Mouse (Mus musculus): ENCODE results near the gene Ppfibp2. TPM values are rescaled to one million over a fixed set of nuclear protein-coding genes. Genes with fewer than 3 reads are reported as not detected.

The Ppfibp2 gene
- polyA plus RNA-seq, 1 experiment from 2014 or later, result 15.9 TPM

GRCm38 (mm10) chr7:107644987-107645386, 50.0 kb downstream of the Ppfibp2 start:
- H3K4me2 ChIP-seq (replicated peaks), result no peak overlapping the region
- no peaks in the 10 kb centered on the region for H3K27me3 ChIP-seq
- no peak overlapping the region for H3K9ac ChIP-seq
- 92% methylated on average over 2 of the region's 2 CpGs for WGBS
- no peaks in the 10 kb centered on the region for H3K36me3 ChIP-seq
- no peak overlapping the region for H3K4me3 ChIP-seq
- H3K27ac ChIP-seq, result no peak overlapping the region
- H3K9me3 ChIP-seq, result peaks cover 3% of the 10 kb centered on the region; the same call in 1 of the 2 replicates
- H3K4me1 ChIP-seq, result peaks cover 13% of the 10 kb centered on the region; the same call in 1 of the 2 replicates
- no peak for ATAC-seq (ENCODE audit: insufficient number of reproducible peaks, insufficient read depth, low FRiP score, low TSS enrichment)

GRCm38 (mm10) chr7:107648937-107649688, 54.1 kb downstream of the Ppfibp2 start:
- no peak overlapping the region for H3K4me3 ChIP-seq
- H3K9me3 ChIP-seq, result peaks cover 3% of the 10 kb centered on the region; the same call in 1 of the 2 replicates
- H3K4me1 ChIP-seq, result peaks cover 23% of the 10 kb centered on the region; the same call in 1 of the 2 replicates
- H3K4me2 ChIP-seq (replicated peaks), result no peak overlapping the region
- H3K9ac ChIP-seq, result no peak overlapping the region
- 62% methylated on average over 12 of the region's 12 CpGs for WGBS
- no peaks in the 10 kb centered on the region for H3K27me3 ChIP-seq
- no peaks in the 10 kb centered on the region for H3K36me3 ChIP-seq
- peak overlapping the region; percentile 66 for H3K27ac ChIP-seq
- ATAC-seq (ENCODE audit: insufficient number of reproducible peaks, insufficient read depth, low FRiP score, low TSS enrichment), result peak; percentile 73; the same call in 1 of the 2 replicates

- H3K9ac ChIP-seq, result no peak overlapping the region
- no peak overlapping the region for H3K4me3 ChIP-seq
- H3K27me3 ChIP-seq, result no peaks in the 10 kb centered on the region
- no peak overlapping the region for H3K4me2 ChIP-seq (replicated peaks)
- no peaks in the 10 kb centered on the region for H3K36me3 ChIP-seq
- H3K9me3 ChIP-seq, result peaks cover 1% of the 10 kb centered on the region; the same call in 1 of the 2 replicates
- WGBS, result 82% methylated on average over 7 of the region's 7 CpGs
- H3K4me1 ChIP-seq, result peaks cover 23% of the 10 kb centered on the region; the same call in 1 of the 2 replicates
- ATAC-seq (ENCODE audit: insufficient number of reproducible peaks, insufficient read depth, low FRiP score, low TSS enrichment), result no peak
- no peak overlapping the region for H3K27ac ChIP-seq
Observed at GRCm38 (mm10) chr7:107649990-107650389, 55.0 kb downstream of the Ppfibp2 start.

GRCm38 (mm10) chr7:107651821-107652220, 56.8 kb downstream of the Ppfibp2 start:
- WGBS, result 43% methylated on average over 1 of the region's 1 CpGs
- Histone ChIP-seq H3K27me3 (no peaks in the 10 kb centered on the region), H3K36me3 (no peaks in the 10 kb centered on the region), H3K27ac (no peak overlapping the region), H3K9ac (no peak overlapping the region), H3K4me2 (replicated peaks) (no peak overlapping the region), H3K9me3 (no peaks in the 10 kb centered on the region), H3K4me3 (no peak overlapping the region), H3K4me1 (peaks cover 23% of the 10 kb centered on the region; the same call in 1 of the 2 replicates)
- no peak for ATAC-seq (ENCODE audit: insufficient number of reproducible peaks, insufficient read depth, low FRiP score, low TSS enrichment)

GRCm38 (mm10) chr7:107656451-107656850, 61.4 kb downstream of the Ppfibp2 start:
- no peak for ATAC-seq (ENCODE audit: insufficient number of reproducible peaks, insufficient read depth, low FRiP score, low TSS enrichment)
- Histone ChIP-seq H3K9ac (no peak overlapping the region), H3K4me3 (no peak overlapping the region), H3K4me2 (replicated peaks) (no peak overlapping the region), H3K27me3 (no peaks in the 10 kb centered on the region), H3K36me3 (no peaks in the 10 kb centered on the region), H3K9me3 (no peaks in the 10 kb centered on the region), H3K27ac (no peak overlapping the region), H3K4me1 (peaks cover 8% of the 10 kb centered on the region)
- WGBS, result 82% methylated on average over 6 of the region's 6 CpGs

GRCm38 (mm10) chr7:107659186-107659918, 64.3 kb downstream of the Ppfibp2 start:
- H3K27me3 ChIP-seq, result no peaks in the 10 kb centered on the region

GRCm38 (mm10) chr7:107661189-107661842, 66.3 kb downstream of the Ppfibp2 start:
- H3K27me3 ChIP-seq, result no peaks in the 10 kb centered on the region
- no peaks in the 10 kb centered on the region for H3K9me3 ChIP-seq
- no peak overlapping the region for H3K4me2 ChIP-seq (replicated peaks)
- 15% methylated on average over 8 of the region's 8 CpGs for WGBS
- no peak overlapping the region for H3K4me3 ChIP-seq
- H3K36me3 ChIP-seq, result no peaks in the 10 kb centered on the region
- 0 out of 2 replicates have a peak overlapping the region, but pooled peaks have one; percentile 27 for H3K9ac ChIP-seq
- peaks cover 40% of the 10 kb centered on the region for H3K4me1 ChIP-seq
- no peak for ATAC-seq (ENCODE audit: insufficient number of reproducible peaks, insufficient read depth, low FRiP score, low TSS enrichment)
- H3K27ac ChIP-seq, result peak overlapping the region; percentile 54; the same call in 1 of the 2 replicates

More at GRCm38 (mm10) chr7:107659186-107659918, 64.3 kb downstream of the Ppfibp2 start:
- Histone ChIP-seq H3K4me2 (replicated peaks) (no peak overlapping the region), H3K4me1 (peaks cover 28% of the 10 kb centered on the region), H3K36me3 (no peaks in the 10 kb centered on the region), H3K4me3 (no peak overlapping the region), H3K9me3 (no peaks in the 10 kb centered on the region), H3K9ac (no peak overlapping the region), H3K27ac (no peak overlapping the region)
- WGBS, result 81% methylated on average over 8 of the region's 8 CpGs
- ATAC-seq (ENCODE audit: insufficient number of reproducible peaks, insufficient read depth, low FRiP score, low TSS enrichment), result no peak

- no peak overlapping the region for H3K4me3 ChIP-seq
- 49% methylated on average over 5 of the region's 5 CpGs for WGBS
- no peak overlapping the region for H3K4me2 ChIP-seq (replicated peaks)
- H3K4me1 ChIP-seq, result peaks cover 45% of the 10 kb centered on the region
- H3K27me3 ChIP-seq, result no peaks in the 10 kb centered on the region
- peak overlapping the region; percentile 54; the same call in 1 of the 2 replicates for H3K27ac ChIP-seq
- no peak for ATAC-seq (ENCODE audit: insufficient number of reproducible peaks, insufficient read depth, low FRiP score, low TSS enrichment)
- no peaks in the 10 kb centered on the region for H3K9me3 ChIP-seq
- H3K9ac ChIP-seq, result 0 out of 2 replicates have a peak overlapping the region, but pooled peaks have one; percentile 27
- no peaks in the 10 kb centered on the region for H3K36me3 ChIP-seq
Observed at GRCm38 (mm10) chr7:107661843-107662281, 66.9 kb downstream of the Ppfibp2 start.

GRCm38 (mm10) chr7:107663621-107664020, 68.6 kb downstream of the Ppfibp2 start:
- no peak for ATAC-seq (ENCODE audit: insufficient number of reproducible peaks, insufficient read depth, low FRiP score, low TSS enrichment)
- Histone ChIP-seq H3K4me2 (replicated peaks) (no peak overlapping the region), H3K27ac (peak overlapping the region; percentile 97), H3K27me3 (no peaks in the 10 kb centered on the region), H3K4me1 (peaks cover 62% of the 10 kb centered on the region), H3K9ac (no peak overlapping the region), H3K9me3 (no peaks in the 10 kb centered on the region), H3K4me3 (no peak overlapping the region), H3K36me3 (no peaks in the 10 kb centered on the region)
- WGBS, result 74% methylated on average over 6 of the region's 6 CpGs

GRCm38 (mm10) chr7:107664063-107665056, 69.4 kb downstream of the Ppfibp2 start:
- Histone ChIP-seq H3K9ac (no peak overlapping the region), H3K4me3 (0 out of 2 replicates have a peak overlapping the region, but pooled peaks have one; percentile 50), H3K27ac (peak overlapping the region; percentile 97), H3K36me3 (no peaks in the 10 kb centered on the region), H3K4me2 (replicated peaks) (peak overlapping the region; percentile 72), H3K4me1 (peaks cover 65% of the 10 kb centered on the region), H3K27me3 (no peaks in the 10 kb centered on the region), H3K9me3 (no peaks in the 10 kb centered on the region)
- WGBS, result 17% methylated on average over 8 of the region's 8 CpGs
- ATAC-seq (ENCODE audit: insufficient number of reproducible peaks, insufficient read depth, low FRiP score, low TSS enrichment), result peak; percentile 47

All from embryonic facial prominence, embryonic 12.5 days (tissue).